Mouse (Mus musculus): Measurements from ENCODE around the gene H2-Ab1.
A peak's percentile ranks its signal among the peaks of the same experiment; 100 is the strongest.

Gene H2-Ab1

DNA sequence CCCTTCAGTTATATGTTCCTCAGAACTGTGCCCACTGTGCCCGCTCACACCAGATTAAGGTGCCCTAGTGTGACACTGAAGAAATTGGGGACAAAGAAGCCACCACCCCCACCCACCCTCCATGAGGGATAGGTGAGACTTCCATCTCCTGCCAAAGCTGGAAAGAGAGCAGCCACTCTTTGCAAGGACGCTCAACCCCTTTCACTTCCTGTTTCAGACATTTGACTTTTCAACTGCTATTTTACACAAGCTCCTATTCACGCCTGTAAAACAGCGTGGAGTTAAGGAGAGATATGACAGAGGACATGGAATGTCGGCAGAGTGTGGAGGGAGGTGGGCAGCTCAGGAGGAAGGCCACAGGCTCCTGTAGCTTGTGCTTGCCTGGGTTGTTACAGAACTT is 29.0 kb downstream of the H2-Ab1 start:
- no peak for DNase-seq

DNA sequence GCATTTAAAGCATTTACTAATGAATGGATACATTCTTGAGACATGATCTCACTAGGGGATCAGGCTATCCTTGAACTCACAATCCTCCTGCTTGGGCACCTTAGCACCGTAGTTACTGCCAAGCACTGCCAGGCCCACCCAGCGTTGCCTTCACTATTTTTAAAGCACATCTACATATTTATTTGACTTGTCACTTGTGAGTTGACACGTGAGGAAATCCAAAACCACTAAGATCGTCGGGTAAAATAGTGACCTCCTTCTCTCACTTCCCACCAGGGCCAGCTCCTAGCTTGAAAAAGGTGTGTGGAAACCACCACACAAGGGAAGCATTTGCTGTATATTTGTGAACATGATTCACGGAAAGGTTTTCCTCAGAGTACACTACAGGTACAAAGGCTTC is 29.5 kb downstream of the H2-Ab1 start:
- no peak for DNase-seq

GRCm38 (mm10) chr17:34287648-34288047 is 30.2 kb downstream of the H2-Ab1 start, which contains the start of gene H2-Aa:
TSS of gene H2-Aa (minus strand) at chr17:34287823.
- DNase-seq, result peak; percentile 48

- DNase-seq, result no peak
These were observed 30.6 kb downstream of the H2-Ab1 start for GRCm38 (mm10) chr17:34288131-34288530.

DNA sequence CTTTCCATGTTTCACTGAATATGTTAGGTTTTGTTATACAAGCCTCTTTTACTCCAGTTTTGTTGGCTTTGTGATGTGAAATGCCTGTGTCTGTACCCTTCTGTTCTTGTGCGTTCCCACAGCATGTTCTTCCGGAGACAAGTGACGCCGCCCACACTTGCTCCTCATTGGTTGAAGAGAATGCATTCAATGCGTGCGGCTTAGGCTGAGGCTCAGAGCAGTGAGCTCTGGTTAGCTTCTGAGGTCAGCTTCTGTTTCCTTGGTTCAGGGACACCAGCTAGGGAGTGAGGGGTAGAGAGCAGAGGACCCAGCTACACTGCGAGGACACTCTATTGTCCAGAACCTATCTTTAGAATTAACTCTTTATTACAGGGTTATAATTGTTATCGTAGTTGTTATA is 34.1 kb downstream of the H2-Ab1 start:
- peak; percentile 24 for DNase-seq

- DNase-seq, result no peak
These were observed 35.1 kb downstream of the H2-Ab1 start for GRCm38 (mm10) chr17:34292570-34292969.

DNA sequence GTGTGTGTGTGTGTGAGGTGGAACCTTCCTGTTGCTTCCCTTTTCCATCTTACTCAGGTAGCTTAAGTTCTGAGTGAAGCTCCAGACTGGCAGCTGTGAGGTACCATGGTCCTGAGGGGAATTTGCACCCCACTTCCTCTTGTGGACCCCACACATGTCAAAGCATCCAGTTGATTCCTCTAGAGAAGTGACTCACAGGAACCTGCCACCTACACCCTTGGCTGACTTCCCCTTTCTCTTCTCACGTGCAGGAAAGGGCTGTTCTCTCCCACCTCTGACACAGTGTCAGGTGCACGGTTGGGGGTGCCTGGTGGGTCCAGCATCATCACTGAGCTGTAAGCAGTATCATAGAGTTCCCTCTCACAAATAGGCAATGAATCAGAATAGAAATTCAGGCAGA is 36.0 kb downstream of the H2-Ab1 start:
- no peak for DNase-seq

GRCm38 (mm10) chr17:34294249-34294648 is 36.8 kb downstream of the H2-Ab1 start:
- no peak for DNase-seq

- no peak for DNase-seq
These were observed 37.8 kb downstream of the H2-Ab1 start for GRCm38 (mm10) chr17:34295307-34295706.

DNA sequence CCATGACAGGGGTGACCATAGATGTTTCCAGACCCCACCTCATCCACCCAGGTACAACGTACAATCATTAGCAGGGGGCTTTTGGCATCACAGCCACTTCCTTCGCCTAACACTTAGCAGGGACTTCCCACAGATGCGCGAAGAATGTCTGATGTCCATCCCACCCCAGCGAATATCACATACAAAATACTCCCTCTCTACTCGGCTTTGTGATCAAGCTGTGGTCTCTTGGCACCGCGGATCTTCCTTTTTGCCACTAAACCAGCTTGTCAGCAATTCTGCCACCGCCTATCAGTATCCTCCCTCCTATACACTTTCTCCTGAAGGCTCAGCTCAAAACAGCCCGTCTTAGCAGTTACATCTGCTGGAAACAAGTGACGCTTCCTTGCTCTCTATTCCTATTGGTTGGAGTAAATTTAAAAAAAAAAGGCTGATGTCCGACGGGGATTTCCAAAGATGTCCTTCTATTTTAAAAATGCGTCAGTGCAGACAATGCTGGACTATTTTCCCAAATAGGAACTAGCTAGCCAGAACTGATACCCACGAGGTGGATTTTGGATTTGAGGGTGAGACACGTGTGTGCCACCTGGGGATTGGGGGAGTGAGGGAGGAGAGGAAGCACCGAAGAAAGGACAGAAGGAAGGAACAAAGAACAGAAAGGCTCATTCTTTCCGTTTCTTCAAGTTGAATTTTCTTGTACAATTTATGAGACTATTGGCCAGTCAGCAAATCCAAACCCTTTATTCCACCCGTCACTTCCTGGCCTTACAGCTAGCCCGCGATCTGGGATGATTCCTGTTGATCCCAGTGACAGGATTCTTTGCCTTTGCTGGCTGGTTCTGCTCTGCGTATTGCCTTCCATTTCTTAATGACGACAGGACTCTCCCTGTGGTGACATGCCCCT is 38.7 kb downstream of the H2-Ab1 start:
- no peak for DNase-seq

DNA sequence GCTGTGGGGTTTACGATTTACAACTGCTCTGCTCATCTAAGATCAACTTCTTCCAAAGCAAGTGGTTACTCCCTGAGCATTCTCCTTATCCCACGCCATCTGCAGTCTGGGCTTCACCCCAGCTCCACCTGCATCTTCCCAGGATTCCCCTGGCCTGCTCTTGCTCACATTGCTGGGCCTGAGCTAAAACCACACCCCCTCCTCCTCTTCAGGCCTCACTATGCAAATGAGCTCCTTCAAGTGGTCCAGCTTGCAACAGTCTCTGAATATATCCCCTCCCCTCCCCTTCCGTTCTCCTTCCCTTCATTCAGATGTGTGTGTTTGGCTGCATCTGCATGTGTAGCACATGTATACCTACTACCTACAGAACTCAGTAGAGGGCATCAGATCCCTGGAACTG is 41.9 kb downstream of the H2-Ab1 start:
- DNase-seq, result no peak

GRCm38 (mm10) chr17:34300071-34300470 is 42.6 kb downstream of the H2-Ab1 start:
- no peak for DNase-seq

DNA sequence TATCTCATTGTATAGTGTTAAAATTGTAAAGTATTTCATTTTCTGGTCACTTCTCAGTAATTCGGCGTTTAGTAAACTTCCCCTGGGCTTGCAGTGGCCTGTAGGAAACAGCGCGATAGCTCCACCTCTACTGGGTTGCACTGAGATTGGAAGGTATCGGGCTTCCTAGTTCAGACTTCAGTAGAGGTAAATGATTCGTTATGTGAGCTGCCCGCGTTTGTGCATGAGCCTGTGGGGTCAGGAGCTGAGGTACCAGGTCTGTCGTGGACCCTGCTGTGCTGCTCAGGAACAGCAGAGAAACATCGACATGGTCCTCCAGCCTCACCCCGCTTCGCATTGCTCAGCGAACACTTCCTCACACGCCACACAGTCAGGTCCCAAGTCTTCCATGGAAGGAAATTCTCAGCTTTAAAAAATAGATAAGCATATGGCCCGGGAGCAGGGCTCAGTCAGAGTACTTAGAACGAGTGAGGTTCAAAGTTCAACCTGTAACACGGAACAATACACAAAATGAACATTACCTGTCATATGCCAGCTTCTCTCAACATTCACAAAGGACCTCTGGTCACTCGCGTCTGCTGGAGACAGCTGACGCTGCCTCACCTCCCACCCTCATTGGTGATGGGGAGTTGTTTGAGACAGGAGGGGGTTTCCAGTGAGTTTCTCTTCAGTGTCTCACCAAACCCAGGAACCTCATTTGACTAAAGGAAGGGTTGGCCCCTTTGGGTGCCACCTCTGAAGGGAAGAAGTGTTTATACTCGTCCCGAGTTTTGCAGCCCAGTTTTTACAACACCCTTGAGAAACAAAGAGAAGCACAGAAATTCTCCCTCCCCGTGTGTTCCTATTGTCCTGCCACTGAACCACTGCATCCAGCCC is 43.4 kb downstream of the H2-Ab1 start:
- no peak for DNase-seq

DNA sequence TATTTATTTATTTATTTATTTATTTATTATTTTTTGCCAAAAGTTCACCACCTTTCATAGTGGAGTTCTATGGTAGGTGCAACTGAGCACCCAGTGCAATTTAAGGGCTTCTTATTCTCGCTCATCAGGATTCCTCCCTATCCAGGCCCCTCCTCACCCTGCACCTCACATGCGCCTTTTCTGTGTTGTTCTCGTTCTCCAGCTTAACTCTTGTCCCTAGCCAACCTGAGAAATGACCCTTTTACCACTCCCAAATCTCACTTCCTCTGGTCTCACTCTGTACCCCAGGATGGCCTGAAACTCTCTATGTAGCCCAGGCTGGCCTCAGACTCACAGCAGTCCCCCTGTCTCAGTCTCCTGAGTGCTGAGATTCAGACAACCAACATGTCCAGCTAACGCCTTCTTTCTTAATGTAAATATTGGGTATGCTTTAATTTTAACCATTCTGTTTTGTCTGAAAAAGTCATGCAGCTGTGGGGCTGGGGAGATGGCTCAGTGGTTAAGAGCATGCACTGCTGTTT is 44.2 kb downstream of the H2-Ab1 start:
- no peak for DNase-seq

GRCm38 (mm10) chr17:34303789-34304188 is 46.3 kb downstream of the H2-Ab1 start:
- DNase-seq, result no peak

- peak; percentile 32 for DNase-seq
These were observed 47.3 kb downstream of the H2-Ab1 start for GRCm38 (mm10) chr17:34304751-34305150.

GRCm38 (mm10) chr17:34305380-34306030 is 48.0 kb downstream of the H2-Ab1 start, which contains the start of gene H2-Eb1:
TSS of gene H2-Eb1 (plus strand) at chr17:34305867.
- peak; percentile 52 for DNase-seq

DNA sequence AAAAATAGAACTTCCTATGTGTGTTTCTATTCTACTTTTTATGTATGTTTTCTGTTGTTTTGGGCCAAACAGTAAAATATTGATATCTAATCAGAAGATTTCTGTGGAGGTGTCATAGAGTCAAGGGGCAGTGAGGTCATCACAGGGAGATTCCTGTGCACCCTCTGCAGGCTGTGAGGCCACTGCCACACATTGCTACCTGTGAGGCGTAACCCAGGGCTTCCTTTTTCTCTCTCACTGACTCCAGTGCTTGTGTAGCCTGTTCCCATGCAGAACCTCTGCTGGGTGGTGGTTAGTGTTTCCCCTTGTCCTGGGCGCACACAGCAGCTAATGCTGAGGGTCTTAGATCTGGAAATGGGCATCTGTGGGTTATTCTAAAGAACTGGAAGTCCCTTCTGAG is 48.9 kb downstream of the H2-Ab1 start:
- no peak for DNase-seq

GRCm38 (mm10) chr17:34307216-34307615 is 49.7 kb downstream of the H2-Ab1 start:
- DNase-seq, result no peak

DNA sequence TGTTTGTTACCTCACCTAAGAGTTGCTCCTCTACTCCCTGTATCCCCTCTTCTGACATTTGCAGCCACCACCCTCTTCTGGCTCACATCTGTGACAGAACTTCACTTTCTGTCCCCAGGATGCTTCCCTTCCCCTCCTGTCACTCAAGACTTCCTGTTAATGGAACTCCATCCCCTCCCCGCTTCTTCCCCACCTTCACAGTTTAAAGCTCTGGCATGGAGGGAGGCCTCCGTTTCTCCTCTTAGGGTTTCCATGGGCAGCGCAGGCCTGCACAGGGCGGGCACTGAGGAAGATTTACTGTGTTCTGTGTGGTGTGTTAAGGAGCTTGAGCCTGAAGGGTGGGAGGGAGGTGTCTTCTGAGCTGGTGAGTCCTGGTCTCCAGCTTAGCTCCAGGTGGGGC is 50.7 kb downstream of the H2-Ab1 start:
- no peak for DNase-seq

DNA sequence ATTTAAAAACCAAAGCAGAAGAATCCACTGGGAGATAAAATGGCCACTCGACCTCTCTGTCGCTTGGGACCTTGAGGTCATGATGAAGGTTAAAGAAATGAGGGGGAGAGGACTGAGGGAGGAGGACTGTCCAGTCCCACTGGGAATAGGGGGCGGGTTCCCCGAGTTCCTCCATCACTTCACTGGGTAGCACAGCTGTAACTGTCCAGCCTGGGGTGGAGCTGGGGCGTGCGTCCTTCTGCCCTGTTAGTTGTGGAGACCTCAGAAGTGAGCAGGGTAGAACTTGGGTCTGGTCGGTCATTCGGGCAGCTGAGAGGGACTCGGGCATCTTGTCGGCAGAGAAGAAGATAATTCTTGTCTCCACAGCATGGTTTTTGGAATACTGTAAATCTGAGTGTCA is 51.7 kb downstream of the H2-Ab1 start:
- DNase-seq, result no peak

DNA sequence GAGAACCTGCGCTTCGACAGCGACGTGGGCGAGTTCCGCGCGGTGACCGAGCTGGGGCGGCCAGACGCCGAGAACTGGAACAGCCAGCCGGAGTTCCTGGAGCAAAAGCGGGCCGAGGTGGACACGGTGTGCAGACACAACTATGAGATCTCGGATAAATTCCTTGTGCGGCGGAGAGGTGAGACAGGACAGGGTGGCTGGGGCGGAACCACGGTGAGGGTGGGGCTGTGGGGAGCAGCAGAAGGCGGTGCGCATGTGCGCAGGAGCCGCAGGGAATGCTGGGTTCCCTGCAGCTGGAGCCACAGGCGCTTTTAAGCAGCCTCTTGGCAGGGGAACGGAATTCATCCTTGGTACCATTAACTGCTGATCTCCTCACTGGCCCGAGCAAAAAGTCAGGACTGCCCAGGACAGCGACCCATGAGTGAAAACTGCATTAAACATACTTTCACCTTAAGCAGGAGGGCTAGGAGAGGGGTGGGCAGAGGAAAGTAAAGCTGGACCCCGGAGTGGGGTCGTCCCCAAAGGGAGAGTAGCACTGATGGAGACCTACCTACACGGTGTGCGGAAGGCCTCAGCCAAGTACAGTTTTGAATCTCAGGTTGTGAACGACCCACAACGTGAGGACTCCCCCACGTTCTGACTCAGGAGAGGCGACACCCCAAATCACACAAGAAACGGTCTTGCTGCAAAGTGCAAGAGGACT is 52.3 kb downstream of the H2-Ab1 start:
- peak; percentile 30 for DNase-seq

Data from cerebellum, adult 8-10 months (tissue).